Mouse (Mus musculus) cortical plate, adult 2 months (tissue): ENCODE results near the gene Ate1. TPM values are rescaled to one million over a fixed set of nuclear protein-coding genes. Genes with fewer than 3 reads are reported as not detected.

Source experiments
- H3K27ac ChIP-seq: fragments of 200-500 bp; 2 replicates; pipeline ENCODE4 v1.5.1; 2012; ENCODE audit warnings: low read length, control low read depth, inconsistent platforms; ENCODE audit not compliant: insufficient read depth
- H3K4me1 ChIP-seq: fragments of 200-500 bp; 2 replicates; pipeline ENCODE4 v1.6.1; 2011; ENCODE audit warnings: low read length; ENCODE audit not compliant: control insufficient read depth, insufficient read depth
- H3K4me3 ChIP-seq: fragments of 200-500 bp; 2 replicates; pipeline ENCODE4 v1.5.1; 2011; ENCODE audit warnings: mild to moderate bottlenecking, low read length, control low read depth; ENCODE audit not compliant: insufficient read depth
- CTCF ChIP-seq: fragments of 200-500 bp; IDR thresholded peaks from 2 replicates; pipeline ENCODE4 v1.5.1; 2011; ENCODE audit warnings: mild to moderate bottlenecking, control low read depth, low read length; ENCODE audit not compliant: insufficient read depth; ENCODE audit errors: extremely low read depth
- POLR2A ChIP-seq: fragments of 200-500 bp; IDR thresholded peaks from 2 replicates; pipeline ENCODE4 v1.6.1; 2011; ENCODE audit warnings: mild to moderate bottlenecking, low read length, control low read depth; ENCODE audit not compliant: insufficient read depth; ENCODE audit errors: extremely low read depth
- polyA plus RNA-seq: library from polyadenylated mRNA; depleted of rRNA; stranded (reverse); fragments of >200 nt; gene quantifications from 2 replicates; pipeline ENCODE4 v1.2.3, GENCODE M21; 2012

Gene Ate1
- polyA plus RNA-seq, 1 experiment, result 22.6 TPM

GRCm38 (mm10) chr7:130527306-130527705 lies 7.1 kb upstream of the Ate1 start:
- Histone ChIP-seq H3K4me1 (no peaks in the 10 kb centered on the region), H3K4me3 (no peak overlapping the region), H3K27ac (no peak overlapping the region)
- TF ChIP-seq POLR2A (no peak), CTCF (no peak)

- H3K27ac ChIP-seq, result no peak overlapping the region
- H3K4me1 ChIP-seq, result no peaks in the 10 kb centered on the region
- TF ChIP-seq POLR2A, result no peak
- no peak for TF ChIP-seq CTCF
- no peak overlapping the region for H3K4me3 ChIP-seq
Measured at GRCm38 (mm10) chr7:130523451-130523850, 3.3 kb upstream of the Ate1 start.

GRCm38 (mm10) chr7:130520812-130521422 lies 748 bp upstream of the Ate1 start:
- no peak for TF ChIP-seq CTCF
- TF ChIP-seq POLR2A, result no peak
- peaks cover 2% of the 10 kb centered on the region; the same call in 1 of the 2 replicates for H3K4me1 ChIP-seq
- no peak overlapping the region; the same call in 1 of the 2 replicates for H3K4me3 ChIP-seq
- 0 out of 2 replicates have a peak overlapping the region, but pooled peaks have one; percentile 0 for H3K27ac ChIP-seq

GRCm38 (mm10) chr7:130519096-130520048 lies 797 bp downstream of the Ate1 start:
- peak overlapping the region; percentile 98 for H3K27ac ChIP-seq
- peak overlapping the region; percentile 59 for H3K4me3 ChIP-seq
- TF ChIP-seq CTCF, result no peak
- peak; percentile 58 for TF ChIP-seq POLR2A
- peaks cover 2% of the 10 kb centered on the region; the same call in 1 of the 2 replicates for H3K4me1 ChIP-seq

GRCm38 (mm10) chr7:130518213-130519095 lies 1.7 kb downstream of the Ate1 start:
- H3K4me3 ChIP-seq, result peak overlapping the region; percentile 59
- H3K27ac ChIP-seq, result peak overlapping the region; percentile 58; the same call in 1 of the 2 replicates
- TF ChIP-seq CTCF (no peak), POLR2A (no peak)
- peaks cover 2% of the 10 kb centered on the region; the same call in 1 of the 2 replicates for H3K4me1 ChIP-seq

GRCm38 (mm10) chr7:130510243-130510642 lies 9.9 kb downstream of the Ate1 start:
- H3K27ac ChIP-seq, result no peak overlapping the region
- no peaks in the 10 kb centered on the region for H3K4me1 ChIP-seq
- no peak overlapping the region for H3K4me3 ChIP-seq
- TF ChIP-seq POLR2A (no peak), CTCF (no peak)

GRCm38 (mm10) chr7:130503006-130503405 lies 17.2 kb downstream of the Ate1 start:
- H3K4me3 ChIP-seq, result no peak overlapping the region
- no peak for TF ChIP-seq POLR2A
- TF ChIP-seq CTCF, result no peak
- H3K4me1 ChIP-seq, result no peaks in the 10 kb centered on the region
- H3K27ac ChIP-seq, result no peak overlapping the region

GRCm38 (mm10) chr7:130501499-130501898 lies 18.7 kb downstream of the Ate1 start:
- Histone ChIP-seq H3K4me1 (no peaks in the 10 kb centered on the region), H3K4me3 (no peak overlapping the region), H3K27ac (no peak overlapping the region)
- TF ChIP-seq CTCF (no peak), POLR2A (no peak)

GRCm38 (mm10) chr7:130493346-130493745 lies 26.8 kb downstream of the Ate1 start:
- Histone ChIP-seq H3K4me1 (peaks cover 3% of the 10 kb centered on the region; the same call in 1 of the 2 replicates), H3K4me3 (no peak overlapping the region), H3K27ac (no peak overlapping the region)
- no peak for TF ChIP-seq POLR2A
- TF ChIP-seq CTCF, result no peak
